Mouse (Mus musculus) cerebellum, adult 11-12 months (tissue): Measurements from ENCODE around the gene Adcy9.
A peak's percentile ranks its signal among the peaks of the same experiment; 100 is the strongest.

ENCODE experiments used
- DNase-seq: peaks from one replicate; pipeline ENCODE4 v3.0.0; 2022

The Adcy9 gene

GRCm38 (mm10) chr16:4420298-4421054, at the start of gene Adcy9:
Gene Adcy9 (minus strand): TSS chr16:4420498.
- peak; percentile 91 for DNase-seq

- DNase-seq, result no peak
These were observed 49.5 kb upstream of the Adcy9 start for GRCm38 (mm10) chr16:4469599-4470352.

DNA sequence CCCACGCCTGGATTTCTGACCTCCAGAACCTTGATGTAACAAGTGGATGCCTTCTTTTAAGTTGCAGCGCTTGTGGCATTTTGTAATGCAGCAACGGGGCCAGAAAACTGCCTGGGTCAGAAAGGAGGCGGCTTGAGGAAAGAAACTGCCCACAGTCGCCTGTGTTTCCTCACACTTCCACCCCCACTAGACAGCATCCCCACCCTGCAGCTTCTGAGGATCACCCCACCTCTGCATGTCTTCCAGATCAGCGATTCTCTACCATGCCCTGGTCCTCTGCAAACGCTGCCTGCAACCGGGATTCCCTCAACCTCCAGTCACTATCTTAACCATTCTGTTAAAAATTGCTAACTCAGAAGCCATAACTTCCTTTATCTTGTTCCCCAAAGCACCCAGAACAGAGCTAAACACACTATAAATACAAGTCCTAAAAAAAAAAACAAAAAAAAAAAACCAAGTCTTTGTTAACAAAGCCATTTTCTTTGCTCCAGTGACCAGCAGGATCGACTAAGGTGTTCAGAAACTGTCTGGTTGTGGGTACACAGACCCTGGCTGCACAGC, 44.3 kb upstream of the Adcy9 start:
- DNase-seq, result no peak

- DNase-seq, result no peak
These were observed 37.6 kb upstream of the Adcy9 start for GRCm38 (mm10) chr16:4457927-4458326.

DNA sequence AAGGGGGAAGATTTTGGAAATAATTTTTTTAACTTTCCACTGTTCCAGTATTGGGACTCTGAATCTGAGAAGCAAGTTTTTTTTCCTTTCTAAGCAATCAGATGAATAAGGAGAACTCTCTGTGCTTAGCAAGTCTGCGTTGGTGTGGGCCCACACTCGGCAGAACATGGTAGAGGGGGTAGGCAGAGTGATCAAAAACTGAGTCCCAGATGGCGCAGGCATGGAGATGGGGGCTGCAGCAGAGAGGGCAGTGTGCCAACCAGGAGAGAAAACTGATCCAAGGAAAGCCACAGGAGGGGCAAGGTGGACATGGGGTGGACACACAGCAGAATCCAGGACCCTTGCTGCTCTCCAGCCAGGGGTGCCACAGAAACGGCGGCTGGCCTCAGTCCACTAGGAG, 36.1 kb upstream of the Adcy9 start:
- no peak for DNase-seq

GRCm38 (mm10) chr16:4455693-4456092, 35.4 kb upstream of the Adcy9 start:
- no peak for DNase-seq

GRCm38 (mm10) chr16:4454563-4454962, 34.3 kb upstream of the Adcy9 start:
- no peak for DNase-seq

DNA sequence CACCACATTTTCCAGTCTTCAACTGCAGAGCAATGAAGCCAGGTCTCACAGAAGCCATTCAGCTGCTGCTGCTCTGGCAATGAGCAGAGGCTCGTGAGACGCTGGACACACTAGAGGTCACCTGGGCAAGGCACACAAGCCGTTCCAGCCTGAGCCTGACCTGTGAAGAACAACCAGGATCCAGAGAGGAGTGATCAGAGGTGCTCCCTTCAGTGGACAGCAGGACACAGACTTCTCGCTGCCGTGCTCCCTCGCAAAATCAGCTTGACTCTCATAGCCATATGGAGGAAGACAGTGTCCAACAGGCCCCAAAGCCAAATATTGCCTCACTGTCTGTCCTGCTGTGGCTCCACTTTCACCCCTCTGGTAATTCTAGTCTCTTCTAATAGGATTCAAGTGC, 29.1 kb upstream of the Adcy9 start:
- no peak for DNase-seq

DNA sequence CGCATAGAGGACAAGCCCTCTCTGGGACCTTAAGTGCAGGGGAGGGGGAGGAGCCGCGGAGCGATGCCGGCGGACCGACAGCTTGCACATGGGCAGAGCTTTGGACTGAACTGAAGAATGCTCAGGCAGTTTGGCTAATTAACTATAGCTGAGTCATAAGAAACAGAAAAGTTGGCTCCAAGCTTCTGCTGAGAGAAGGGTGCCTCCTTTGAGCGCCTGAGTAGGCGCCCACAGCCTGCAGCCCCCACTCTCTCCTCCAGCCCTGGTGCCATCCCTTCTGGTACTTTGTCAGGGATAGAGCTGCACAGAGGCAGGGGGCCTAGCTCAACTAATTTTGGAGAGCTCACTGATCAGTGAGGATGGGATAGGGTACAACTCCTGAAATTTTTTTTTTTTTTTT, 27.9 kb upstream of the Adcy9 start:
- no peak for DNase-seq

DNA sequence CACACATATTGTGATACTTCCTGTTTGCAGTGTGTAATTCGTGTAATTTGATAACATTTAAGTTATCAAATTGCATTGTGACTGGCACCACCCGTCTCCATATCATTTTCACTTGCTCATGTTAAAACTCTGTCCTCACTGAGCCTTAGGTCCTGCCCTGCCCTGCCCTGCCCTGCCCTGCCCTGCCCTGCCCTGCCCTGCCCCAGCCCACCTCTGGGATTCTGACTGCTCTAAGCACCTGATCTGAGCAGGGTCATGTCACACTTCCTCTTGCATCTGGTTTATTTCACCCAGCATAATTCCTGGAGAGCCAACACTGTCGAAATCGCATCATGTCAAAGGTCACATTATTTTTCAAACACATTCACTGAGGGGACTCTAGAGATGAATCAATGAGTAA, 26.1 kb upstream of the Adcy9 start:
- DNase-seq, result no peak

DNA sequence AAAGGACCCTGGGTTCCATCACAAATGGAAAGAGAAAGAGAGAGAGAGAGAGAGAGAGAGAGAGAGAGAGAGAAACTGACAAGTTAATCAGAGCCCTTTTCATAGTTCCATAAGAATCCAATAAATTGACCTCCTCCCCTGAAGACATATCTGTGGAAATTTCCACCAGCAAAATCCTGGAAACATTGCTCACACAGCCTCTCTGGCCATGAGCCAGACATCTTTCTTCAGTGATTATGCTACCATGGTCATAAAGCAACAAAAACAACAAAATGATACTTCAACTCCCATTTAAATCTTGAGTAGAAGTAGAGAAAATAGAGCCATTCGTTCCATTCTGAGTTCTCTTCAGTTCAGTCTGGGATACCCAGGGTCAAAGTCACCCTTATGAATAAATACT, 24.1 kb upstream of the Adcy9 start:
- no peak for DNase-seq

GRCm38 (mm10) chr16:4439302-4440066, 19.2 kb upstream of the Adcy9 start:
- DNase-seq, result no peak

GRCm38 (mm10) chr16:4436738-4437137, 16.4 kb upstream of the Adcy9 start:
- no peak for DNase-seq

DNA sequence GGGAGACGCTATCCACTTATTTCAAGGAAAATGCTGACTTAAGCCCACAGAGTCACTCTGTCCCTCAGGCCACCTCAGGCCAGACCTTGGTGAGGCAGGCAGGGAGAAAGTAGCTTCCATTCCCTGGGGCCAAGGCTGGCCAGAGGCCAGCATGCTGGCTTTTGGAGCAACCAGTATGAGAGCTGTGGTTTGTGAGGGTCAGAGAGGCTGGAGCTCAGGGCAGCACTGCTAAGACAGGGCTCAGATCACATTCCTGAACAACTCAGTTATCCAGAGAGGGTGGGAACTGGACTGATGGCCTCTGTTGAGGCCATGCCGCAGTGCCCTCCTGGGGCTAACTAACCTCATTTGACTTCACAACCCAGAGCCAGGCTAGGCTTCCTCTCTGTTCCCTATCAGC, 15.1 kb upstream of the Adcy9 start:
- DNase-seq, result no peak

GRCm38 (mm10) chr16:4431841-4432240, 11.5 kb upstream of the Adcy9 start:
- no peak for DNase-seq

DNA sequence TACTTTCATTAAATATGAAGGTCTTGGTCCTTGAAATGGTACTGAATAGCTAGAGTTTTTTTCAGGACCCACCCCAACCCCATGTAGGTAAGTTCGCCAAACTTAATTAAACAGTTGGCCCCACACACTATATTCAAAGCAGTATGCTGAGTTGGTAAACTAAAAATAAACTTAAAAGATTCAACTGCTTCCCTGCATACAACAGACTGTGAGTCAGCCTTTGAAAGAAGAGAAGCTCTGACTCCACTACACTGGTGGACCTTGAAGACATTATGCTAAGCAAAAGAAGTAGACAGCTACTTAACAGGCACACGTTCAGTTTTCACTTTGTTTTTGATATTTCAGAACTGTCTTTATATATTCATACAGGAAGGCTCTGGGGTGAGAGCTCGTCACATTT, 10.7 kb upstream of the Adcy9 start:
- no peak for DNase-seq

GRCm38 (mm10) chr16:4430232-4430631, 9.9 kb upstream of the Adcy9 start:
- no peak for DNase-seq

- DNase-seq, result no peak
These were observed 5.4 kb upstream of the Adcy9 start for GRCm38 (mm10) chr16:4425658-4426234.

- DNase-seq, result no peak
These were observed 3.3 kb upstream of the Adcy9 start for GRCm38 (mm10) chr16:4423613-4424012.

DNA sequence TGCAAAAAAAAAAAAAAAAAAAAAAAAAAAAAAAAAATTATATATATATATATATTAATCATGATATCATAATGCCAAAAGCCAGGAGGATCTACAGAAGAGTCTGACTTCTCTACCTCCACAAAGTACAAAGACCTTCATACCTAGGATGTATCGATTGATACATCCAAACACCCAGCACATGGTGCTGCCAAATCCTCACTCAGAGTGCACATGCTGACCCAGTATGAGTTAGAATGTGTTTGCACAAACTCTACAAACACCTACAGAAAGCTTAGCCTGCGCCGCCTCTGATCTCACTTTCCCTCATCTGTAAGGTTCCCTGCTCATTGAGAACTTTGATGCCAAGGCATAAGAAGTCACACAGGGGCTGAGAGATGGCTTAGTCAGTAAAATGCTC, 2.7 kb upstream of the Adcy9 start:
- no peak for DNase-seq

DNA sequence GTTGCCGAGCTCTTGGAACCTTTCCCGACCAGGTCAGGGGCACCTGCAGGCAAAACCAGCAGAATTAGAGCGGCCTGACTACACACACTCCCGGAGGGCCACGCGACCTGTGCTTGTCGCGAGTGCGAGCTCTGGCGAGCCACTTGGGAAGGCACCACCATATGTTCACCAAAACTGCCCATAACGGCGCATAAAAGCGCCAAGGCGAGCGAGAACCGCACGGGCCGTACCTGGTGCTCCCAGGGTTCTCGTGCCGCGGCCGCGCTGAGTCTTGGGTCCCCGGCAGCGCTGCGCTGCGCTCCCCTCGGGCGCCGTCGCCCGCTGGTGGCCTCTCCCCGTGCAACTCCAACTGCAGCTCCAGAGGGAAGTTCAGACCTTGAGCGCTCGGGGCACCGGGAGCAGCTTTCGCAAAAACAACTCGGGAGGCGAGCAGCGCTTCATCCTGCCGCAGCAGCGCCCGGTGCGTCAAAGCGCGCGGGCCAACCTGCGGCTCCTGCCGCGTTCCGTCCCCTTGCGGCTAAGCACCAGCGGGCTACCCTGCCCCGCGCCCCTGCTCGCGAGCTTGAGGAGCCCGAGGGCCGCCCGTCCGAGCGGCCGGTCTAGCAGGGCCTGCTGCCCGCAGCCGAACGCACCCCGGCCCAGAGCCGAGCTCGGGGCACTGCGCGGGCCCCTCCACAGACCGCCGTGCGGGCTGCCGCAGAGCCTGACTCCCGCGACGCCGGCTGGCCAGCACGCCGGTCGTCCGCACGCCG, 576 bp downstream of the Adcy9 start:
- peak; percentile 76 for DNase-seq
